Mouse (Mus musculus): ENCODE measurements at regions not wholly inside any gene's neighbourhood (a gene's known extent, or its start where the extent isn't known, plus 50 kb on each side); places are given as distances from the start of the nearest gene placed in this dataset.
A peak's percentile ranks its signal among the peaks of the same experiment; 100 is the strongest.

- no peak for DNase-seq (ENCODE audit: low read depth, low spot score)
Observed at GRCm38 (mm10) chr7:125152281-125152680, 292.2 kb upstream of the Kdm8 start.

GRCm38 (mm10) chr7:125155291-125155690 is 289.2 kb upstream of the Kdm8 start:
- DNase-seq (ENCODE audit: low read depth, low spot score), result no peak

- DNase-seq (ENCODE audit: low read depth, low spot score), result no peak
Observed at GRCm38 (mm10) chr7:125166881-125167351, 277.6 kb upstream of the Kdm8 start.

GRCm38 (mm10) chr7:125167666-125168065 is 276.8 kb upstream of the Kdm8 start:
- DNase-seq (ENCODE audit: low read depth, low spot score), result no peak

- DNase-seq (ENCODE audit: low read depth, low spot score), result peak; percentile 59
Observed at GRCm38 (mm10) chr7:125181548-125181947, 262.9 kb upstream of the Kdm8 start.

- DNase-seq (ENCODE audit: low read depth, low spot score), result no peak
Observed at GRCm38 (mm10) chr7:125182266-125182665, 262.2 kb upstream of the Kdm8 start.

GRCm38 (mm10) chr7:125183011-125183410 is 261.5 kb upstream of the Kdm8 start:
- DNase-seq (ENCODE audit: low read depth, low spot score), result peak; percentile 21

- DNase-seq (ENCODE audit: low read depth, low spot score), result no peak
Observed at GRCm38 (mm10) chr7:125185037-125185679, 259.3 kb upstream of the Kdm8 start.

- DNase-seq (ENCODE audit: low read depth, low spot score), result no peak
Observed at GRCm38 (mm10) chr7:125187011-125187740, 257.3 kb upstream of the Kdm8 start.

GRCm38 (mm10) chr7:125188986-125189385 is 255.5 kb upstream of the Kdm8 start:
- DNase-seq (ENCODE audit: low read depth, low spot score), result no peak

- DNase-seq (ENCODE audit: low read depth, low spot score), result peak; percentile 77
Observed at GRCm38 (mm10) chr7:125190067-125190466, 254.4 kb upstream of the Kdm8 start.

GRCm38 (mm10) chr7:125191313-125191712 is 253.2 kb upstream of the Kdm8 start:
- DNase-seq (ENCODE audit: low read depth, low spot score), result no peak

GRCm38 (mm10) chr7:125211346-125211973 is 233.0 kb upstream of the Kdm8 start:
- DNase-seq (ENCODE audit: low read depth, low spot score), result no peak

- DNase-seq (ENCODE audit: low read depth, low spot score), result no peak
Observed at GRCm38 (mm10) chr7:125214036-125214435, 230.4 kb upstream of the Kdm8 start.

- no peak for DNase-seq (ENCODE audit: low read depth, low spot score)
Observed at GRCm38 (mm10) chr7:125217630-125218029, 226.8 kb upstream of the Kdm8 start.

- DNase-seq (ENCODE audit: low read depth, low spot score), result no peak
Observed at GRCm38 (mm10) chr7:125222684-125223083, 221.8 kb upstream of the Kdm8 start.

GRCm38 (mm10) chr7:125234911-125235310 is 209.6 kb upstream of the Kdm8 start:
- no peak for DNase-seq (ENCODE audit: low read depth, low spot score)

- DNase-seq (ENCODE audit: low read depth, low spot score), result no peak
Observed at GRCm38 (mm10) chr7:125237026-125237425, 207.4 kb upstream of the Kdm8 start.

GRCm38 (mm10) chr7:125243021-125243420 is 201.5 kb upstream of the Kdm8 start:
- no peak for DNase-seq (ENCODE audit: low read depth, low spot score)

GRCm38 (mm10) chr7:125248386-125248785 is 196.1 kb upstream of the Kdm8 start:
- DNase-seq (ENCODE audit: low read depth, low spot score), result no peak

GRCm38 (mm10) chr7:125250385-125250784 is 194.1 kb upstream of the Kdm8 start:
- DNase-seq (ENCODE audit: low read depth, low spot score), result no peak

- DNase-seq (ENCODE audit: low read depth, low spot score), result no peak
Observed at GRCm38 (mm10) chr7:125250970-125251585, 193.4 kb upstream of the Kdm8 start.

Data from CD4-positive, CD25-positive, alpha-beta regulatory T cell, adult 2 months (primary cell).